Mouse (Mus musculus): ENCODE measurements at regions not wholly inside any gene's neighbourhood (a gene's known extent, or its start where the extent isn't known, plus 50 kb on each side); places are given as distances from the start of the nearest gene placed in this dataset.

- intact Hi-C loops (cut with DNase I): no loop called here
- no peak for TF ChIP-seq CTCF (IDR thresholded peaks at IDR 0.05)
- no peak for DNase-seq (ENCODE audit: extremely low spot score in 1 of 2, low spot score in 2 of 2)
- no peak overlapping the region for H3K4me3 ChIP-seq
- H3K27ac ChIP-seq: no peak overlapping the region
Measured at GRCm38 (mm10) chr11:89247991-89248390, 54.1 kb downstream of the Nog start.

DNA sequence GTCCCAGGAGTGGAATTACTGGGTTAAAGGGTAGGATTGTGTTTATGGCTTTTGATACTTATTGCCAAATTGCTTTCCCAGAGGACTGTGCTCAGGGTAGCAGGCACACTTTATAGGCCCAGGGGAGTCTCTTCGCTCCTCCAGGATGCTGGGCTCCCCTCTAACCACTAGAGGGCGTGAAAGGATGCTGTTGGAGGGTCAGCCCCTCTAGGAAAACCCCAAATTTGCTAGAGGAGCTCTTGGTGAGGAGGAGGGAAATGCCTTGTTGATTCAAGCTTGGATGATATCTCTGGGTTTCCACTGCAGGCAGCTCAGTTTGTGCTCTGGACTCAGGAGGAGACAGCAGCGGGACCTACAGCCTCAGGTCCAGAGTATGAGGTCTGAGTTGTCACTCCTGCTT is 58.8 kb downstream of the Nog start:
- peak; percentile 14 to 40 for DNase-seq (ENCODE audit: extremely low spot score in 1 of 2, low spot score in 2 of 2)
- intact Hi-C loops (cut with DNase I): loop anchor here (1.0 kb wide), 1 partner anchor 61 kb away; no protein-coding TSS in a partner anchor
- TF ChIP-seq CTCF (IDR thresholded peaks at IDR 0.05): peak; percentile 64

DNA sequence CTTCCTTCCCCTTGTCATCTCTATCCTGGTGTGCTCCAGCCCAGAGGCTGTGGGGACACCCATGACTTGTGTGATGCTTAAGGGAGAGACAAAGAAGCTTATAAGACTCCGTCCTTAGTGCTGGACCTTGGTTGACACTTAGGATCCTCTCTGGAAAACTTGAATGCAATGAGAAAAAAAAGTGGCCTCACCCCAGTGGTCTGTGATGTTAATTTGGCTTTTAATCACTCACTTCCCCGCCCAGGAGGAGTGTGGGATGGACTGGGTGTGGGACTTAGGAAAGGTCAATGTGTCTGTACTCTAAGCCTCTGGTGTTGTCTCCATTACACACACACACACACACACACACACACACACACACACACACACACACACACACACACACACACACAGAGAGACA is 60.0 kb downstream of the Nog start:
- Histone ChIP-seq H3K27ac (no peak overlapping the region), H3K4me3 (no peak overlapping the region)
- intact Hi-C loops (cut with DNase I): no loop called here
- no peak for DNase-seq (ENCODE audit: extremely low spot score in 1 of 2, low spot score in 2 of 2)
- TF ChIP-seq CTCF (IDR thresholded peaks at IDR 0.05): no peak

More for the DNA sequence above, 58.8 kb downstream of the Nog start:
- Histone ChIP-seq H3K27ac (no peak overlapping the region), H3K4me3 (no peak overlapping the region)

DNA sequence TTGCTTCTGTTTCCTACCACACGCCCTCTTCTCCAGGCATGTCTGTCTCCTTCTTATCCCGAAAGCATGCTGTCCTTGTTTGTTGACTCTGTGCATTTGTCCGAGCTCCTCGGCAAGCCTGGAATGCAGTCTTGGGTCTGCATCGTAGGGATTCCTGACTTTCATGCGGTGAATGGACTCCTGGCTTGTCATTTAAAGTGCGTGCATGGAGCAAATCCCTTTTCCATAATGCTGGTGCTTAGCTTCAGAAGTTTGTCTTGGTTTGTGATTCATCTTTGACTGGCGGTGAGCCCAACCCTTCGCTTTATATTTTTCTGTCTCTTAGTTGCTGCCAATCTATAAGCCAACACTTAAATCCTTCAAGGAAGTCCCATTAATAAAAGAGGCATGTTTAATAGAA is 62.2 kb downstream of the Nog start:
- TF ChIP-seq CTCF (IDR thresholded peaks at IDR 0.05): no peak
- H3K27ac ChIP-seq: no peak overlapping the region
- no peak overlapping the region for H3K4me3 ChIP-seq
- no peak for DNase-seq (ENCODE audit: extremely low spot score in 1 of 2, low spot score in 2 of 2)
- intact Hi-C loops (cut with DNase I): no loop called here

DNA sequence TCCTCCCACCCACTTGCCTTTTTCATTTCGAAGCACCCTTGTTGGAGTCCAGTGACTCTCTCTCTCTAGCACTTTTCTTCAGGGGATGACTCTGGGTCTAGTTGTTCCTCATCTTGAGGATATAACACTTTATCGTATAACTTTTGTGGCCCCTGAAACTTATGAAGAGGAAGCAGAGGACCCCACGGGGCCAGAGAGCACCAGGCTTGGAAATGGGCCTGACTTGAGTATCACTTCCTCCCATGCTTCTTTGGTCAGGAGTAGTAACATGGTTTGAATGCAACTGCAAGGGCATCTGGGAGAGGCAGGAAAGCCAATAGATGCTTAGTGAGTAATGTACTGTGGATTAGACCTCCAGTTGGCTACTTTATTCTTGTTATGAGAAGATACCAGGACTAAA is 65.2 kb downstream of the Nog start:
- no peak for TF ChIP-seq CTCF (IDR thresholded peaks at IDR 0.05)
- Histone ChIP-seq H3K27ac (no peak overlapping the region), H3K4me3 (no peak overlapping the region)
- no peak for DNase-seq (ENCODE audit: extremely low spot score in 1 of 2, low spot score in 2 of 2)
- intact Hi-C loops (cut with DNase I): no loop called here

- TF ChIP-seq CTCF (IDR thresholded peaks at IDR 0.05): no peak
- no peak overlapping the region for H3K4me3 ChIP-seq
- H3K27ac ChIP-seq: no peak overlapping the region
- no peak for DNase-seq (ENCODE audit: extremely low spot score in 1 of 2, low spot score in 2 of 2)
- intact Hi-C loops (cut with DNase I): no loop called here
Measured at GRCm38 (mm10) chr11:89232884-89233480, 69.2 kb downstream of the Nog start.

GRCm38 (mm10) chr11:89229726-89230125 is 72.4 kb downstream of the Nog start:
- no peak for TF ChIP-seq CTCF (IDR thresholded peaks at IDR 0.05)
- no peak for DNase-seq (ENCODE audit: extremely low spot score in 1 of 2, low spot score in 2 of 2)
- no peak overlapping the region for H3K4me3 ChIP-seq
- no peak overlapping the region for H3K27ac ChIP-seq
- intact Hi-C loops (cut with DNase I): no loop called here

DNA sequence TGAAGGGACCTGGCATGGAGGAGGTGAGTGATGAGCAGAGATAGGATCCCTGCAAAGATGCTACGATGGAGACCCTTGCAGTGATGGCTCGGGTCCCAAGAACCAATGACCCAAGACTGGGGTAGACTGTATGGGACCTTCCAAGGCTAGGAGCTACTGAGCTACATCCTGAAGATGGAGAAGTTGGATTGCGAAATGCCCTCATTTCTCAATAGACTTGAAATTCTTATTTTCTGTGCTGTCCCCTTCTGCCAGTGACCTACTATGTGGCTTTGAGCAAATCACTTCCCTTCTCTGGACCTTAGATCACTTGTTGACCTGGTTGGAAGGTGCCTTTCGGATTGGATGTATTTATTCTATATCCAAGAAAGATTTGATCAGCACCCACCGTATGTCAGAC is 88.9 kb downstream of the Nog start:
- DNase-seq (ENCODE audit: extremely low spot score in 1 of 2, low spot score in 2 of 2): no peak
- TF ChIP-seq CTCF (IDR thresholded peaks at IDR 0.05): no peak
- no peak overlapping the region for H3K27ac ChIP-seq
- intact Hi-C loops (cut with DNase I): no loop called here
- no peak overlapping the region for H3K4me3 ChIP-seq

GRCm38 (mm10) chr11:89209531-89209950 is 92.6 kb downstream of the Nog start:
- DNase-seq (ENCODE audit: extremely low spot score in 1 of 2, low spot score in 2 of 2): no peak
- intact Hi-C loops (cut with DNase I): no loop called here
- no peak overlapping the region for H3K4me3 ChIP-seq
- no peak for TF ChIP-seq CTCF (IDR thresholded peaks at IDR 0.05)
- no peak overlapping the region for H3K27ac ChIP-seq

DNA sequence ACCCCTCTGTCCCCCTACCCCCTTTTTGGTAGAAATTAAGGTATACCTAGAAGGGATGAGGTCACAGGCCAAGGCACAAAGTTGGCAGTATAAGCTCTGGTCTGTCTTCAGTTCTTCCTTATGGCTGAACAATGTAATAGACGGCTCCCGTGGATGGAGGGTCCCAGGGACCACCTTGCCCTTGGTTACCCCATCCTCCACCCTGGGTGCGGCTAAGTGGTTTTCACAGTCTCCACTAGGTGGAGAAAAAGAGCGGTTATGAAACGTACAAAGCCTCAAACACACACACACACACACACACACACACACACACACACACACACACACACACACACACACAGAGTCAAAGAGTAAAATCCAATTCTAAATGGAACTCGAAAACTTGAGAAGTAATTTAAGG is 93.1 kb downstream of the Nog start:
- no peak; the same call in none of the 2 replicates for TF ChIP-seq CTCF (IDR thresholded peaks at IDR 0.05)
- no peak overlapping the region for H3K27ac ChIP-seq
- DNase-seq (ENCODE audit: extremely low spot score in 1 of 2, low spot score in 2 of 2): no peak
- intact Hi-C loops (cut with DNase I): no loop called here
- H3K4me3 ChIP-seq: no peak overlapping the region

- no peak for TF ChIP-seq CTCF (IDR thresholded peaks at IDR 0.05)
- H3K4me3 ChIP-seq: no peak overlapping the region
- no peak overlapping the region for H3K27ac ChIP-seq
- intact Hi-C loops (cut with DNase I): no loop called here
- no peak for DNase-seq (ENCODE audit: extremely low spot score in 1 of 2, low spot score in 2 of 2)
Measured at GRCm38 (mm10) chr11:89206788-89207187, 95.3 kb downstream of the Nog start.

GRCm38 (mm10) chr11:89204948-89205545 is 97.1 kb downstream of the Nog start:
- TF ChIP-seq CTCF (IDR thresholded peaks at IDR 0.05): no peak
- H3K27ac ChIP-seq: no peak overlapping the region
- H3K4me3 ChIP-seq: no peak overlapping the region
- intact Hi-C loops (cut with DNase I): no loop called here
- no peak for DNase-seq (ENCODE audit: extremely low spot score in 1 of 2, low spot score in 2 of 2)

DNA sequence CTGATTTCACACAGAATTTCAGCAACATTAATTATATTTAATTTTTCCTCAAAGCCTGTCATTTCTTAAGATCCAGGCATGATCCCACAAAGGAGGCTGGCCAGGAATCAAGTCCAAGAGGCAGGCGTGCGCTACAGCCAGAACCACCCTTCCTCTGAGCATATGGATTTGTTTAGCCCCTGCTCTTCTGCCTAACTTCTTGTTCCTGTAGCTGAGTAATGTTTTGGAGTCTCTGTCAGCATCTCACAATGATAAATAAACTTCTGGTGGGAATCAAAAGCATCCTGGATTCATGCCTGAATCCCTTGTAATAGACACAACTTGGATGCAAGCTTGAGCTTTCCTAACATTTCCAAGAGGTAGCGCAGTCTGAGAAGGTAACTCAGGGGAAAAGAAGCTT is 101.7 kb downstream of the Nog start:
- DNase-seq (ENCODE audit: extremely low spot score in 1 of 2, low spot score in 2 of 2): no peak
- H3K27ac ChIP-seq: no peak overlapping the region
- no peak overlapping the region for H3K4me3 ChIP-seq
- intact Hi-C loops (cut with DNase I): no loop called here
- no peak for TF ChIP-seq CTCF (IDR thresholded peaks at IDR 0.05)
